9 mouse cellular contexts compared by ENCODE assay signal in genomic region chr5:103659571-103659970, GRCm38 (mm10). TPM values are rescaled to one million over a fixed set of nuclear protein-coding genes. Genes with fewer than 3 reads are reported as not detected.
DNase-seq lines count a peak whose midpoint lies in the region; ATAC-seq and TF ChIP-seq lines count a peak whose summit lies in the region.
"Had no signal": no experiment of that assay in that cellular context is flagged by ENCODE, and none has a peak within 500 bp of the region (broad histone marks: within the 10 kb centered on the region; RNA-seq: fewer than 3 reads in every experiment).

No protein-coding gene starts in this region.

- H3K36me3 ChIP-seq in forebrain, postnatal 0 days (ENCODE audit: insufficient read depth) = no peaks in the 10 kb centered on the region
- H3K36me3 ChIP-seq in forebrain, embryonic 15.5 days = no peaks in the 10 kb centered on the region
- no peaks in the 10 kb centered on the region for H3K36me3 ChIP-seq in liver, embryonic 14.5 days (replicated peaks; ENCODE audit: control insufficient read depth, insufficient read depth, low read depth)
- no peaks in the 10 kb centered on the region for H3K36me3 ChIP-seq in liver, embryonic 12.5 days

- peak; percentile 86 for TF ChIP-seq CTCF in forebrain, postnatal 0 days (IDR thresholded peaks at IDR 0.05; ENCODE audit: low read depth)
- peak; percentile 61 for TF ChIP-seq CTCF in liver, embryonic 14.5 days (IDR thresholded peaks at IDR 0.05; ENCODE audit: low read depth)

- H3K4me3 ChIP-seq in forebrain, postnatal 0 days (ENCODE audit: low read depth, low read length) = no peak overlapping the region
- no peak overlapping the region for H3K4me3 ChIP-seq in forebrain, embryonic 15.5 days
- no peak overlapping the region for H3K4me3 ChIP-seq in liver, embryonic 14.5 days (ENCODE audit: insufficient read depth in 1 of 2, low read depth in 2 of 2, low read length in 2 of 2)
- H3K4me3 ChIP-seq in liver, embryonic 12.5 days = no peak overlapping the region

- no peak for ATAC-seq in forebrain, postnatal 0 days
- no peak for ATAC-seq in forebrain, embryonic 15.5 days (replicated peaks)
- ATAC-seq in liver, embryonic 14.5 days (ENCODE audit: insufficient read depth) = no peak
- no peak for ATAC-seq in liver, embryonic 12.5 days

- intact Hi-C loops in left cerebral cortex, postnatal 25 days (cut with DNase I) = loop anchor here (1.0 kb wide), 2 partner anchors 303 to 315 kb away; no protein-coding TSS in a partner anchor
- intact Hi-C loops in gastrocnemius, postnatal 36 days (cut with DNase I) = loop anchor here (2.0 kb wide), 1 partner anchor 305 kb away; no protein-coding TSS in a partner anchor

- WGBS in forebrain, postnatal 0 days = 22% methylated on average over 3 of the region's 3 CpGs
- WGBS in forebrain, embryonic 15.5 days = 33% methylated on average over 3 of the region's 3 CpGs
- 22% methylated on average over 3 of the region's 3 CpGs for WGBS in liver, embryonic 14.5 days (ENCODE audit: insufficient replicate concordance)
- WGBS in liver, embryonic 12.5 days (ENCODE audit: insufficient replicate concordance) = 23% methylated on average over 3 of the region's 3 CpGs

- H3K9me3 ChIP-seq in forebrain, postnatal 0 days (ENCODE audit: low read length) = no peaks in the 10 kb centered on the region
- H3K9me3 ChIP-seq in forebrain, embryonic 15.5 days = no peaks in the 10 kb centered on the region
- no peaks in the 10 kb centered on the region for H3K9me3 ChIP-seq in liver, embryonic 14.5 days (ENCODE audit: control insufficient read depth, low read length)
- H3K9me3 ChIP-seq in liver, embryonic 12.5 days (replicated peaks) = no peaks in the 10 kb centered on the region

- TF ChIP-seq EP300 in liver, embryonic 14.5 days (IDR thresholded peaks at IDR 0.05; ENCODE audit: low read depth) = no peak

- no peaks in the 10 kb centered on the region for H3K4me1 ChIP-seq in forebrain, postnatal 0 days (ENCODE audit: insufficient read depth)
- H3K4me1 ChIP-seq in forebrain, embryonic 15.5 days = peaks cover 7% of the 10 kb centered on the region
- H3K4me1 ChIP-seq in liver, embryonic 14.5 days (replicated peaks; ENCODE audit: control insufficient read depth in 2 of 2, insufficient read depth in 2 of 2, low read length in 1 of 2) = no peaks in the 10 kb centered on the region
- H3K4me1 ChIP-seq in liver, embryonic 12.5 days = peaks cover 17% of the 10 kb centered on the region; the same call in 1 of the 2 replicates

- no peak overlapping the region for H3K4me2 ChIP-seq in forebrain, postnatal 0 days (ENCODE audit: low read depth)
- no peak overlapping the region for H3K4me2 ChIP-seq in forebrain, embryonic 15.5 days (replicated peaks)
- H3K4me2 ChIP-seq in liver, embryonic 14.5 days (ENCODE audit: low read depth) = no peak overlapping the region
- no peak overlapping the region for H3K4me2 ChIP-seq in liver, embryonic 12.5 days

- no peak overlapping the region for H3K9ac ChIP-seq in forebrain, postnatal 0 days
- H3K9ac ChIP-seq in forebrain, embryonic 15.5 days (replicated peaks) = no peak overlapping the region
- no peak overlapping the region for H3K9ac ChIP-seq in liver, embryonic 14.5 days (replicated peaks)
- no peak overlapping the region for H3K9ac ChIP-seq in liver, embryonic 12.5 days

- peak; percentile 87 for DNase-seq in forebrain, postnatal 0 days
- peak; percentile 26 to 41 (median 26) for DNase-seq in liver, embryonic 14.5 days (ENCODE audit: low read depth in 3 of 3, low spot score in 3 of 3)
- DNase-seq in NIH3T3 (ENCODE audit: low read depth) = peak; percentile 84
- DNase-seq in left cerebral cortex, postnatal 25 days (ENCODE audit: low spot score in 2 of 2) = peak; percentile 21 to 54
- DNase-seq in gastrocnemius, postnatal 36 days = no peak
- DNase-seq in urinary bladder, adult 18-20 months (ENCODE audit: low spot score in 2 of 2) = no peak

- H3K27ac ChIP-seq in forebrain, postnatal 0 days (ENCODE audit: low read depth, low read length) = no peak overlapping the region
- no peak overlapping the region for H3K27ac ChIP-seq in forebrain, embryonic 15.5 days (replicated peaks)
- no peak overlapping the region for H3K27ac ChIP-seq in liver, embryonic 14.5 days
- H3K27ac ChIP-seq in liver, embryonic 12.5 days = no peak overlapping the region

- H3K27me3 ChIP-seq in forebrain, postnatal 0 days (ENCODE audit: insufficient read depth, low read length) = no peaks in the 10 kb centered on the region
- no peaks in the 10 kb centered on the region for H3K27me3 ChIP-seq in forebrain, embryonic 15.5 days
- H3K27me3 ChIP-seq in liver, embryonic 14.5 days (ENCODE audit: control insufficient read depth, insufficient read depth, low read length) = no peaks in the 10 kb centered on the region
- H3K27me3 ChIP-seq in liver, embryonic 12.5 days (replicated peaks) = peaks cover 14% of the 10 kb centered on the region

RNA-seq across cellular contexts. Expression of gene 1700016H13Rik, which starts 3.8 kb away (rescaled TPM):
- total RNA-seq in forebrain, postnatal 0 days (2014; rRNA removed) = 0.33 and 1.0 TPM in 2 replicates
- 0.24 and 0.38 TPM in 2 replicates for polyA plus RNA-seq in forebrain, postnatal 0 days (2015; fragmentation: Nextera tagmentation; extraction: Ambion mirVana)
- 0.31 and 0.62 TPM in 2 replicates for polyA plus RNA-seq in forebrain, embryonic 15.5 days (2015; fragmentation: Nextera tagmentation; extraction: Ambion mirVana)
- 0.06 TPM in 1 of 2 replicates, not detected in the other for polyA plus RNA-seq in liver, embryonic 14.5 days (2012; rRNA removed)
- polyA plus RNA-seq in liver, embryonic 14.5 days (2014; fragmentation: Nextera tagmentation; extraction: Ambion mirVana) = not detected in 2 replicates
- polyA plus RNA-seq in liver, embryonic 12.5 days (2016; fragmentation: Nextera tagmentation; extraction: Ambion mirVana) = not detected in 2 replicates
- total RNA-seq in left cerebral cortex, postnatal 25 days (2021) = not detected
- under 1 TPM; 0.22 to 0.59 TPM for total RNA-seq in gastrocnemius, postnatal 36 days (2021)
- polyA plus RNA-seq: small intestine, adult 2 months had no signal

RNA-seq across cellular contexts. Expression of gene Slc10a6, which starts 30.4 kb away (rescaled TPM):
- total RNA-seq in forebrain, postnatal 0 days (2014; rRNA removed) = 0.08 and 0.76 TPM in 2 replicates
- polyA plus RNA-seq in forebrain, postnatal 0 days (2015; fragmentation: Nextera tagmentation; extraction: Ambion mirVana) = 0.07 and 0.09 TPM in 2 replicates
- 0.17 TPM in 1 of 2 replicates, not detected in the other for polyA plus RNA-seq in forebrain, embryonic 15.5 days (2015; fragmentation: Nextera tagmentation; extraction: Ambion mirVana)
- not detected in 2 replicates for polyA plus RNA-seq in liver, embryonic 14.5 days (2012; rRNA removed)
- not detected in 2 replicates for polyA plus RNA-seq in liver, embryonic 14.5 days (2014; fragmentation: Nextera tagmentation; extraction: Ambion mirVana)
- not detected in 2 replicates for polyA plus RNA-seq in liver, embryonic 12.5 days (2016; fragmentation: Nextera tagmentation; extraction: Ambion mirVana)
- not detected for total RNA-seq in left cerebral cortex, postnatal 25 days (2021)
- 1 to 10 TPM in 1 of 2 experiments, under 1 TPM in 1; 0.57 to 1.6 TPM for total RNA-seq in gastrocnemius, postnatal 36 days (2021)

RNA-seq across cellular contexts. Expression of gene Aff1, which starts 32.6 kb away (rescaled TPM):
- total RNA-seq in forebrain, postnatal 0 days (2014; rRNA removed) = 2.4 and 4.0 TPM in 2 replicates
- 0.88 and 1.0 TPM in 2 replicates for polyA plus RNA-seq in forebrain, postnatal 0 days (2015; fragmentation: Nextera tagmentation; extraction: Ambion mirVana)
- polyA plus RNA-seq in forebrain, embryonic 15.5 days (2015; fragmentation: Nextera tagmentation; extraction: Ambion mirVana) = 1.2 and 2.4 TPM in 2 replicates
- 5.6 and 7.0 TPM in 2 replicates for polyA plus RNA-seq in liver, embryonic 14.5 days (2012; rRNA removed)
- polyA plus RNA-seq in liver, embryonic 14.5 days (2014; fragmentation: Nextera tagmentation; extraction: Ambion mirVana) = 17.1 and 19.2 TPM in 2 replicates
- 17.0 and 19.5 TPM in 2 replicates for polyA plus RNA-seq in liver, embryonic 12.5 days (2016; fragmentation: Nextera tagmentation; extraction: Ambion mirVana)
- total RNA-seq in left cerebral cortex, postnatal 25 days (2021) = 10 to 100 TPM in 1 of 2 experiments, 1 to 10 TPM in 1; 9.5 to 11.1 TPM
- total RNA-seq in gastrocnemius, postnatal 36 days (2021) = 10 to 100 TPM; 30.1 to 39.8 TPM

Comparison
In these comparisons a context has a peak if more than half of its experiments do, and no peak if none do; other contexts are left out.
1. DNase-seq: peak in forebrain, postnatal 0 days (single experiment), liver, embryonic 14.5 days (3 of 3), NIH3T3 (single experiment) and left cerebral cortex, postnatal 25 days (2 of 2); none in gastrocnemius, postnatal 36 days (0 of 2) and urinary bladder, adult 18-20 months (0 of 2).